Mouse (Mus musculus): ENCODE results near the gene Josd1.

DNA sequence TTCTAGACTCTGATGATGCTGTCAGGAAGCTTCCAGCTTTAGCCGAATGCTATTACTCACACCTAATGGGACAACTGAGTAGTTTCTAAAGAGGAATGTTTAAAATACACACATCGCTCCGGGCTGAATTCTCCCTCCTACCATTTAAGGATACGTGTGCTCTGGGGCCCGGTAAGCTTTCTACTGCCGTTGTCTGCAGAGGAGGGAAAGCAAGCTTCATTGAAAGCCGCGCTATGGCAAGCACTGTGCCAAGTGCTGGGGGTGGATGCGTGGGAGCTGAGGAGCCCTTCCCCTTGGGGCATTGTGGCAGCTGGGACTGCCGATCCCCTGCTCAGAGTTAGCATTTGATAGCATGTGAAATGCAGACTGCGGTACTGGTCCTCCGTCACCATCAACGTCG lies 31.3 kb downstream of the Josd1 start:
- no peak for TF ChIP-seq CTCF (IDR thresholded peaks at IDR 0.05; ENCODE audit: control insufficient read depth, insufficient read depth, insufficient read length)
- TF ChIP-seq USF1 (IDR thresholded peaks at IDR 0.05; ENCODE audit: low read depth), result no peak
- TF ChIP-seq MYOG (IDR thresholded peaks at IDR 0.05; ENCODE audit: control insufficient read depth, extremely low read depth, insufficient read length), result no peak
